Mouse (Mus musculus) large intestine, adult 2 months (tissue): ENCODE results near the gene Abracl. TPM values are rescaled to one million over a fixed set of nuclear protein-coding genes. Genes with fewer than 3 reads are reported as not detected.

Source experiments
- DNase-seq: peaks from one replicate; pipeline ENCODE4 v3.0.0-alpha.2; 2012; ENCODE audit warnings: low read depth, low spot score
- WGBS: fragments of 180-500 bp; shearing (Covaris S2); methylation state at CpG from one replicate; pipeline ENCODE4 v1.1.7; 2018; 5-methylcytosine and 5-hydroxymethylcytosine counted together
- polyA plus RNA-seq: library from polyadenylated mRNA; depleted of rRNA; stranded (reverse); fragments of >200 nt; gene quantifications from 2 replicates; pipeline ENCODE4 v1.2.3, GENCODE M21; 2012; rRNA removed

Gene Abracl
- polyA plus RNA-seq: 17.3 and 23.6 TPM in 2 replicates

DNA sequence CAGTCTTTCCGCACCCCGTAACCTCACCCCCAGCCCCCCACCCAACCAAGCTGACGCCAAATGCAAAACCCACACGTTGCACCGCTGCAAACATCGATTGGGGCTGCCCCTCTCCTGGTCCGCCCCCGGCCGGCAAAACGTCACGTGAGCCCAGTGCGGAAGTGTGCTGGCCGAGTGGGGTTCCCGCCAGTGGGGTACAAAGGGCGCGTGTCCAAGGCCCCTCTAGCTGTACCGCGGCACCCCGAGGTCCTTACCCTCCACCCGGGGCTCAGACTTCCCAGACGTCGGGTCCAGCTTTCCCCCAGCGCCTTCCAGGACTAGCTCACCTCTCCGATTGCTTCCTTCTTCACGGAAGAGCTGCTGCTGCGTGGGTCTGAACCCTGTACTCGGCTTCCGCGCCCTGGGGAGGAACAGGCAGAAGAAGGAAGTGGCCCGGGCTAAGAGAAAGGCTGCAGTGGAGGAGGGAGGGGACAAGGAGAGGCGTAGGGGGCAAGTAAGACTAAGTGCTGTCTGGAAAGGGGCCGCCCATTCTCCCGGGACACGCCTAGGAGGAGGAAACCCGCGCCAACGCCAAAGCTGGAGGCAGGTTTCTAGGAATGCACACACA, at the start of gene Abracl:
Gene Abracl, minus strand, starts transcription at position 548 of the 607 bp plus-strand sequence.
- DNase-seq: peak; percentile 59
- WGBS: under 1% methylated on average over 37 of the region's 37 CpGs

DNA sequence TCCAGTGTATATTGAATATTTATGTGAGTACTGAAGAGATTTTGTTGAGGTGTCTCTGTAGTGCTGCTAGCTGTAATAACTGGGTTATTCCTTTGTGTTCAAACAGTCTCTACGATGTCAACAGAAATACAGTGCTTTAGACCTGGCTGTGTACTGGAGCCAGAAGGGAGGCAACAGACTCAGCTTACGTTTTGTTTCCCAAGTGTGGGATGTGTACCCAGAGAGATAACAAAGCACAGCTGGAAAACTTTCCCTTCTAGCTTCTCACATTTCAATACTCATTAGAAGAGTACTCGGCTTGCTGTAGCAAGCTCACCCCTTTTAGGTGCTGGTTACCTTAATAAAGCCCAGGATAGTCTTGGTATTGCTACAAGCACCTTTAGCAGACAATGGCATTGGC, 49.8 kb upstream of the Abracl start:
- no peak for DNase-seq
- WGBS: 70% methylated on average over 3 of the region's 3 CpGs

DNA sequence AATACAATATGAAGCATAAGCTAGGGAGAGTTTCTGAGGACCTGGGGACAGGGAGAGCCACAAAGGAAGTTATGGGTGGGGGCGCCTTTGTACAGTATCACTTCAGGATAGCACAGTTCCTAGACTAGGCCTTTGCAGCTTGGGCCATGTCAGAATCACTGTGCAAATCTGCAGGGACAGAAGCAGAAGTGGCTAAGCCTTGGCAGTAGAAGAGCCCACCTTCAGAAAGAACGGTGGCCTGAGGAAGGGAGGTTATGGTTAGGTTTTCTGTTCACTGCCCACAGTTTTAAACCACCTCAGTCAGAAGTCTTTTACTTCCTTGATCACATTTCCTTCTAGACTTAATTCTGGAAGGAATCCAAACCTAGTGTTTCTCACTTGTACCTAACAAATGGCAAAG, 47.5 kb upstream of the Abracl start:
- WGBS: 51% methylated on average over 2 of the region's 2 CpGs
- no peak for DNase-seq

DNA sequence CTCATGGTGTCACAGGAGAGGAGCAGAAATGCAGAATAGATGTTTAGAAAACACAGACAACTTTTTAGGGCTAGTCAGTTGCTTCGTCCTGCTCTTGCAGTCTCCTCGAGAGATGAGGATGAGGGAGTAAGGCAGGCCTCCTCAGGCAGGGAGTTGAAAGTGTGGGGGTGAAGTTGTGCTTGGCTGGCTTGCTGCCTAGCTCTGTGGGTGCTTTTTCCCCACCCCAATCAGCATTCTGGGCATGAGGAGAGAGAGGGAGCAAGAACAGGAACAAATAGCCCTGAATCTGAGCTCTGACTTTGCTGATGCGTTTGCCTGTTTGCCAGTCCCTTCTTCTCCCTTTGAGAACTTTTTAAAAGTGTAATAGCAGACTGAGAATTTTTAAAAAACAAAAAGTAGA, 47.1 kb upstream of the Abracl start:
- DNase-seq: no peak
- WGBS: 51% methylated on average over 3 of the region's 3 CpGs

DNA sequence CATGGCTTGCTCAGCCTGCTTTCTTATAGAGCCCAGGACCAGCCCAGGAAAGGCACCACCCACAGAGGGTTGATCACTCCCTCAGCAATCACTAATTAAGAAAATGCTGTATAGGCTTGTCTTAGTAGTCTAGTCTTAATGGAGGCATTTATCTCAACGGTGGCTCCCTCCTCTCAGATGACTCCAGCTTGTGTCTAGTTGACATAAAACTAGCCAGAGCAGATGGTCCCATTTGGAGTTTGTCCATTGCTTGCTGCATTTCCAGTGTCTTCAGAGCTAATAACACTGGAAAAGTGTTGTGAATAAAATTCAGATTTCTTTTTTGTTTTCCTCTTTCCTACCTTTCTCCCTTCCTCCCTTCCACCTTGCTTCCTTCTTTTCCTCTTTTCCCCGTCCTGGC, 46.5 kb upstream of the Abracl start:
- DNase-seq: no peak
- 74% methylated on average over 2 of the region's 2 CpGs for WGBS

DNA sequence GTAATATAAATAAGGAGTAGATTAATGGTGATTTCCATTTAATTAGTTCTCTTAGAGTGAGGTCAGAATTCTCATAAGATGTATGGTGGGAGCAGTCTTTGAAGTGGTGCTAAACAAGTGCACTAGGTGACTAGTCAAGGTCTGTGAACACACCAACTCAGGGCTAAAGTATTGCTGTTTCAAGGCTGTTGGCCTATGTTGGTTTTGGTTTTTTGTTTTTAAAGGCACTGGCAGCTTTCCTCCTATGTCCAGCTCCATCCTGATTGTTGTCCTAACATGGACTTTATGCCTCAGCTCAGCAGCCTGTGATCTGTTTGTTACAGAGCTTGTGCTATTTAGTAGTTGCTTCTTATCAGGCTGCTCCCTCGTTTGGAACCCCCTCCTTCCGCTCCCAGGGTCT, 45.8 kb upstream of the Abracl start:
- 90% methylated on average over 2 of the region's 2 CpGs for WGBS
- no peak for DNase-seq

DNA sequence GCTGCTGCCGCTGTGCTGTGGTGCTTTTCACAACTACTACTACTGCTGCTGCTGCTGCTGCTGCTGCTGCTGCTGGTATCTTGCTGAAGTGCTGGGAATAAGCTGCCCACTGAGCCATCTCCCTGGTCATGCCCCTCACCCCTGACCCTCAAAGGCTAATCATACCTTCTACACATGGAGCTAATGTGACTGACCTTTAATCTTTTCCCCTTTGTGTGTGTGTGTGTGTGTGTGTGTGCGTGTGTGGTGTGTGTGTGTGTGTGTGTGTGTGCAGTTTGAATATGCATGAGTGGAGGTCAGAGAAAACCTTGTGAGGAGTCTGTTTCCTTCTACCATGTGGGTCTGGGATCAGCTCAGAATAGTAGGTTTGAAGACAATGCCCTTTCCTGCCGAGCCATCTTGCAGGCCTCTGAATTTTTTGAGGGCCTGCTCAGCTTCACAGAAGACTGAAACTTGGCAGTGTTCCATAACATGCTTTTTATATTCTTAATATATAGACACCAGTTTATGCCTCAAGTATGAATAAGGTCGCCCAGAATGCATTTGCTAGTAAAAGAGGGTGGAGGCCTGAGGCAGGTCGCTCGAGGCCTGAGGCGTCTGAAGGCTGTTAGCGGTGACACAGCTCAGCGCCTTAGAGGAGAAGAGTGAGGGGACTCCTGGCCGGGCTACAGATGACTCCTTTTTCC, 44.8 kb upstream of the Abracl start:
- WGBS: 50% methylated on average over 10 of the region's 10 CpGs
- no peak for DNase-seq

DNA sequence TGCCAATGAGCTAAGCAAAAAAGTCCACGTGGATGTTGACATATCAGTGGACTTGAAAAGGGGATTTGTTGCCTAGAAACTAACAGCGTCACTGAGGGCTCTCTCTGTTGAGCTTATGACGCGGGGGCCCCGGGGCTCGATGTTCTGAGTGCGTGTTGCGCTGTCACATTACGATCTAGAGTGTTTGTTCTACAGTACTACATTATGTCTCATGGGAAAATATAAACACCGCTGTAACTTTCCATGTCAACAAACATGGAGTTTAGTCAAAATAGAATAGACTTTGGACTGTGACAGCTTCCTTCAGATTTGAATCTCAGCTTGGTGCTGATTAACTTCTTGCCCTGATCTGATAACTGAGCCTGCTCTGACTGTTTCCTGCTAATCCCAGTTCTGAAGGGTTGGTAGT, 42.9 kb upstream of the Abracl start:
- DNase-seq: no peak
- WGBS: 72% methylated on average over 10 of the region's 10 CpGs

DNA sequence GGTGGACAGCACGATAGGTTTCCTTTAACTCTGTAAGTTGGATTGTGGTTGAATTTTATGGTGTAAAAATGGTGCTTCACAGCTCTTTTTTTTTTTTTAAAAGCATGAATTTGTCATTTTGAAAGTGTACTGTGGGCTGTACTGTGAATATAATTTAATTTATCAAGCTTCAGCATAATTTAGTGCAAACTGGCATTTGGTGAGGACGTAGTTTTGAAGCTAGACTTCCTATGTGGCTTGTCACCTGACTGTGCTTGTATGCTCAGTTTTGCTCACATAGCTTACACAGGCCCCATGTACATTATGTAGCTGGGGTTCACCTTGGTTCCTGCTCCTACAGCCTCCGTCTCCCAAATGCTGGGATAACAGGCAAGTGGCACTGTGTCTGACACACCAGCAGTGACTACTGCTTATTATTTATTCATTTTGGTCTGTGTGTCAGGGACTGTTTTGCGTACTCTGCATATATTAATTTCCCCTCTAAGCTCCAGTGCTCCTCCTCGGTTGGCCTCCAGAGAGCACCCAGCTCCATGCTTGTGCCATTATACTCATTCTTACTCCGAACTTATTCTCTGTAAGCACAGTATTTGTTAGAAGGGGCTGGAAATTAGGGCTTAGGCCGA, 41.6 kb upstream of the Abracl start:
- no peak for DNase-seq
- 92% methylated on average over 7 of the region's 7 CpGs for WGBS

DNA sequence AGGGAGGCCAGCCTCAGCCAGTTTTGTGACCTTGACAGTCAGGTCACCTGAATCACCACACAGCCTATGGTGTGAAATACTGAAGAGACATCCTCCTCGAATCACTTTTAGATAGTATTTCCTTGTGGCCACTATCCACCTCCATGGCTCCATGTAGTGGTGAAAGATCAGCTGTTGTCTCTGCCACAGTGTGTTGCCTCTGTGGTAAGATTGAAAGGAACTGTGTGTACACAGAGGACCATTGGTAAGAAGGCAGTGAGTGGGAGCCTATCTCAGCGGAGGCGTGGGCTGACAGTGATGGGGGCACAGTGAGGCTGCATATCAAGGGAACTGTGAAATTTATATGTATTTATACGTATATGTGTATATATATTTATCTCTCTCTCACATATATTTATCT, 38.4 kb upstream of the Abracl start:
- DNase-seq: no peak
- 92% methylated on average over 4 of the region's 4 CpGs for WGBS

DNA sequence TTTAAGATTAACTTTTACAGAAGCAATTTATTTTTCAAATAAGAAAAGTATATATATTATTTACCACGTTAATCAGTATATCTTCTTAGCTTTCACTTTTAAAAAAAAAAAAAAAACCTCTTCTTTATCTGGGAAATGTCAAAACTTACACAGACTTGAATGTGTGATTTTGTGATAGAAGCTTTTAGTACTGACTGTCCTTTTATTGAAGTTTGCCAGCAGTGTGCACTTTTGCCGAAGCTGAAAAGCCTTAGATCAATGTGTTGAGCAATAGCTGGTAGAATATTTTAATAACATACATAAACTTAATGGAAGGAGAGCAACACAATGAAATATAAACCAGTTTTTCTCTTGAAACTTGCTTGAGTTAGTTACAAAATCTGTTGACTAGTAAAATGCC, 37.7 kb upstream of the Abracl start:
- DNase-seq: no peak
- WGBS: 79% methylated on average over 2 of the region's 2 CpGs

DNA sequence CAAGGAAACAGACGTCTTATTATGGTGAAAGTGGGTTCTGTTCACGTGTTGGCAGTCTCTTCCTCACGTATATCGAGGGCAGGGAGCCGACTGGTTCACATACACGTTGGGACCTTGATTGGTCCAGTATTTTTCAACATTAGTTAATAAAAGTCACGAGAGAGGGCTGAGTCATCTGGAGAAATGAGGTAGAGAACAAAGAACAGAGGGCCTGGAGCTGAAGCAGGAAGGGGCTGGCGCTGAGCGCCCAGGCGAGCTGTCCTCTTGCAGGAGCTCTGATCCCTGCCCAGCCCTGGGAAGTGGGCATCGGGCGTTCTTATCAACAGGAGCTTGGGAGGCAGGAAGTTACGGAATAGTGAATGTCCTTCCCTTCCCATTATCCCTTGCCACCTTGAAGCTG, 36.7 kb upstream of the Abracl start:
- DNase-seq: no peak

DNA sequence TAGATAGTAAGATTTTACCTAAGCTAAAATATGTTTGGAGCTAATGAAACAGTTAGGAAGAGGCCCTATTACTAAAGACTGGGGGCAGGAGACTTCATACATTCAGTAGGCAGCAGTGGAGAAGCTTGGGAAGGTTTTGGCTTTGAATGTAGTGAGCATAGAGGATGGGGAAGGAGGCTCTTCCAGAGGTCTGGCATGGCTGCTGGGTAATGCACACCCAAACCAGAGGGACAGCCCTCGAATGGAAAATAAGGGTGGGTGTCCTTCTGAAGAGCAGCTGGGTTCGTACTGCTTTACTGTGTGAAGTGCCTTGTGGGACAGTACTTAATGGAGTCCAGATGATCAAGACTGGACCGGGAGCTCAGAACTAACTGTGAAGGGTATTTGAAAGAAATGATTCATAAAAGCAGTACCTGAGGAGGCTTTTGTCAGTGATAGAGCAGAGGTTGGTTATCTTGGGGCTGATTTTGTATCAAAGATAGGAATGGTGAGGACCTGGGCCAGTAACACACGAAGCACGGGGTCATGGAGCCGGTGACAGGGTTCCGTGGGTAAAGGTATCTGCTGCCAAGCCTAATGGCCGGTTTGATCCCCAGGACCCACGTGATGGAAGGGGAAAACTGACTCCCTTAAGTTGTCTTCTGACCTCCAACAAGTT, 35.7 kb upstream of the Abracl start:
- 92% methylated on average over 9 of the region's 9 CpGs for WGBS
- no peak for DNase-seq

More for the DNA sequence above, 36.7 kb upstream of the Abracl start:
- WGBS: 83% methylated on average over 13 of the region's 13 CpGs

DNA sequence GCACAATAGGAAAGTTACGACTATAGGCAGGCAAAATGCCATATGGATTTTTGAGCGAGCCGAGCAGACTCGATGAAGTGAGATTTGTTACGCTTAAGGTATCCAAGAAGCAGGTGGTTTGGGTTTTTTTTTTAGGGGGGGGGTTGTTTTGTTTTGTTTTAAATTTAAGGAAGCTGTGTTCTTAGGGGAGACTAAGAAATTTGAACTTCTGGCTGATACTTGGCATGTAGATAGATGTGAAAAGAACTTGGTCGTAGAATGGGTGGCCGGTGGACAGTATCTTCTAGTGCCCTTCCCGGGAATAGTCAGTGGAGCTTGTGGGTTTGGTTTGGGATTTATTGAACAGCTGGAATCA, 33.3 kb upstream of the Abracl start:
- no peak for DNase-seq
- 1% methylated on average over 8 of the region's 8 CpGs for WGBS

DNA sequence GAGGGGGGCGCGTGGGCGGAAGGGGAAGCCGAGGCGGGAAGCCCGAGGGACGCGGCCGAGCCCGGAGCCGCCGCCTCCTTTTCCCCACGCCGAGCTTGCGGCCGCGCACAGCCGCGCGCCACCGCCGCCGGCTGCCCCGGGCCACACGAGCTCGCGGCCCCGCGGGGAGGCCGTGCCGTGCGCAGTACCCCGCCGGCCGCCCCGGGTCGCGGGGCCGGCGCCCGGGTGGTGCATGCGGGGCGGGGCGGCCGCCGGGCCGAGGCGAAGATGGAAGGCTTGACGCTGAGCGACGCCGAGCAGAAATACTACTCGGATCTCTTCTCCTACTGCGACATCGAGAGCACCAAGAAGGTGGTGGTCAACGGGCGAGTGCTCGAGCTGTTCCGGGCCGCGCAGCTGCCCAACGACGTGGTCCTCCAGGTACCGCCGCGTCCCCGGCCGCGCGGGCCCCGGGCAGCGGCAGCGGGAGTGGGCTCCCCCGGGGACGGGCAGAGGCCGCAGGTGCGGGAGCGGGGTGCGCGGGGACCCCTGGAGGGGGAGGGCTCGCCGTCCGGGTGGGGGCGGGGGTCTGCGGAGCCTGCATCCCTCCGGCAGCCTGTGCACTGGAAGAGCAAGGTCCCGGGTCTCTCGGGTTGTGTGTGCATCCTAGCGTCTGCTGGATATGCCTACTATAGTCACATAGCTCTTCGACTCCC, 32.8 kb upstream of the Abracl start, which contains the start of gene Reps1:
Gene Reps1, plus strand, starts transcription at position 166 of the 695 bp plus-strand sequence.
- under 1% methylated on average over 90 of the region's 90 CpGs for WGBS
- no peak for DNase-seq

DNA sequence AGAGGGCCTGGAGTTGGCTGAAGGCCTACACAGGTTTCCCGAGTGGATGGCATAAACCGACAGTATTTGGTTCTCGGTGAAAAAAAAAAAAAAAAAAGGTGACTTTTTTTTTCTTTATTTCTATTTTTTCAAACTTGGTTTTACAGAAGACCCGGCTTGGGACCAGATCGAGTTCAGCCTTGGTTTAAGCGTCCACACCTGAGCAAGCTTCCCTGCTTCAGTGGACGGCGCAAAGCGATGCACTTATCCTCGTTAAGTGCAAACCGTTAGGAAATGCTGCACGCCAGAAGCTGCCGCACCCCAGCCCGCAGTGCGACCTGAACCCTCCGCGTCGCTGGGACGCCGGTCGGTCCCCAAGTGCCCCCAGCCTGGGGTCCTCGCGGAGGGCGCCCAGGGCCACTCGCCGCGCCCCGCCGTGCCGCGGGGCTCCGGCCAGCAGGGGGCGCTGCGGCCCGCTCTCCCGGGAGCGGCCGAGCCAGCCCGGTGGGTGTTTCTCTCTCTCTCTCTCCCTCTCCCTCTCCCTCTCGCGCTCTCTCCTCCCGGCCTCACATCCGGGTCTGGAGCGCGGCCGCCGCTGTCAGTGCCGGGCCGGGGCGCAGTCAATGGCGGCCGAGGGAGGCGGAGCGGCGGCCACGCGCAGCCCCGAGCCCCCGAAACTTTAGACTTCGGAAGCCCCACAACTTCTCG, 32.1 kb upstream of the Abracl start:
- DNase-seq: peak; percentile 38
- WGBS: 3% methylated on average over 61 of the region's 61 CpGs

DNA sequence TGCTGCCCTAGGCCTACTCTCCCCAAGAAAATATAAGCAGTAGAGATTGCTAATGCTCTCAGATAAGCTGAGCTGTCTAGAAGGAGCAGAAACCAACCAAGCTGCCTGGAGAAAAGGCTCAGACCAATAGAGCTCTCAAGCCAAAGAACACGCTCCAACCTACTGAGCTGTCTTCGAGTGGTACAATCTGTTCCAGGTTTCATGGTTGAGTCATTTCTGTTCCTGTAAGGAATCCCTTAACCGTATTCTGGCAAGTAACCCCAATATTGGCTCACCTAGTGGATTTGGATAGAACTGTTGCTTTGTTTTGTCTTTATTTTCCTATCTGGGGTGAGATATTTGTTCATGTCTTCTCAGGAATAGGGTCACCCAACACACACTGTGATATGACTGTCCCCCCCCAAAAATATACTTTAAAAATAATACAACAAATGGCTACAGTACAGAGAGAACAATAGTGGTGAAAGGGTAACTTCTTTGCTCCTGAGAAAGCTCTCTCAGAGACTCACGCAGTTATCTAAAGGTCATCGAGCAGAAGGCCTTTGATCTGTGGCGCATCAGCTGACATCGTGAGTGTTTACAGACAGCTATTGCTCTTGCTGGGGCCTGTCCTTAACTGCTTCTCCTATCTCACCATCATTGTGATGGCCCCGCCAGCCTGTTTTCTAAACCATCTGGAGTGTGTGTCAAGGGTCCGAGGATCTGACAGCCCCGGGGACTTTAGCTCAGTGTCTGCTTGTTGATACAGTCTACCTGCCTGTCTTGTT, 24.5 kb upstream of the Abracl start:
- 62% methylated on average over 10 of the region's 10 CpGs for WGBS

DNA sequence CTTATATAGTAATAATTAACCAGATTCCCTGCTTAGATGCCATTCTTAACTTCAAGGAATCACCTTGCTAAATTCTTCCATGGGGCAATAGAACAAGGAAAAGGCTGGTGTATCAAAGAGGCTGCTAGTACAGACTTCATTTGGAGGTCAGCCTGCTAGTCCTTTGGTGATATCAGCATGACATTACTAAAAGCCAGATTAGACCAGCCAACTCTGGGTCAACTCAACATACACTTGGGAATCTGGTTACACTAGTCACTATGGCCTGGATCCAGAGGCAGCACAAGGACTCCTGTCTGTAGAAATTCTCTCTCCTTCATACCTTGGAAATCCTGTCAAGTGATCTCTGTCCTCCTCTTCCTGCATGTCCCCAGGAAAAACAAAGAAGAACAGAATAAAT, 23.3 kb upstream of the Abracl start:
- DNase-seq: no peak

More for the DNA sequence above, 24.5 kb upstream of the Abracl start:
- DNase-seq: no peak

DNA sequence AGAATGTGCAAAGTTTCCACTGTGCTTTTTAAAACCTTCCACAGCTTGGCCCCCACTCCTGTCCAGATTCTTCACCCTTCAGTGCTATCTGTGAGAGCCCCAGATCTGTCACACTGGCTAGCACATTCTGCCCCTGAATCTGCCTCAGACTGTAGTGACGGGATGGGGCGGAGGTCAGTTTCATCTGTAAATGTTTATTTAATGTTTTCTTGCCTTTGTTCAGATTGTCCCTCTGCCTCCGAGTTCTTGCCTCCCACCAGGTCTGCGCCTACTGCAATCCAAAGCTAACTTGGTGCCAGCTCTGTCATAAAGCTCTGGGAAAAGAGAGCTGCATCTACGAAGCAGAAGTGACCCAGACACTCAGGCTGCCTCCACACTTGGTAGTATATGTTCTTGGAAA, 13.8 kb upstream of the Abracl start:
- 39% methylated on average over 5 of the region's 5 CpGs for WGBS
- DNase-seq: no peak
